Mouse (Mus musculus): ENCODE data around the gene Gnaz. TPM values are rescaled to one million over a fixed set of nuclear protein-coding genes. Genes with fewer than 3 reads are reported as not detected.

Gnaz gene
- polyA plus RNA-seq, 1 experiment = 5.3 TPM

DNA sequence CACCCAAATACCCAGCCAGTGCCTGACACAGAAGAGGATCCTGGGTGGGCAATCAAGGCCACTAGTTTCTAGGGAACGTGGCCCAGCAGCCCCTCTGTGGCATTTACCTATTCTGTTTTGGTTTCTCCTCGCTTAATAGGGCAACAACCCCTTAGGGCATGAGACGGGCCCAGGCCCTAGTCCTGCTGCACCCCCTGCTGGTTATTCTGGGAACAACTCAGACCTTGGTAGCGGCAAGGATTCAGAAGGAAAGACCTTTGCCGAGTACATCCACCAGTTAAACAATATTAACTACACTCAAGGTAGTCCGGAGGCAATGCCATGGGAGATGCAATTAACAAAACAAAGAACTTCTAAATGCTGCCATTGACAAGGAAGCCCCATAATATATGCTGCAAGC, 54.2 kb downstream of the Gnaz start:
- peak; percentile 7 to 46 for DNase-seq (ENCODE audit: low read depth in 1 of 2, low spot score in 2 of 2)
- no peaks in the 10 kb centered on the region for H3K4me1 ChIP-seq (ENCODE audit: control insufficient read depth, insufficient read depth, insufficient read length)

GRCm38 (mm10) chr10:75026491-75026890, 59.5 kb downstream of the Gnaz start:
- Histone ChIP-seq H3K36me3 (ENCODE audit: control insufficient read depth, insufficient read depth, low read length) (no peaks in the 10 kb centered on the region), H3K4me3 (ENCODE audit: extremely low read depth, insufficient read depth, insufficient read length) (no peak overlapping the region), H3K27me3 (ENCODE audit: control insufficient read depth, insufficient read depth, low read length) (no peaks in the 10 kb centered on the region), H3K27ac (ENCODE audit: insufficient read depth, low read length) (no peak overlapping the region), H3K4me1 (ENCODE audit: control insufficient read depth, insufficient read depth, insufficient read length) (no peaks in the 10 kb centered on the region)
- TF ChIP-seq CTCF (IDR thresholded peaks at IDR 0.05; ENCODE audit: extremely low read depth, insufficient read depth, insufficient read length, insufficient replicate concordance) (no peak), POLR2A (IDR thresholded peaks at IDR 0.05; ENCODE audit: low read depth, low read length) (no peak)
- DNase-seq (ENCODE audit: low read depth in 1 of 2, low spot score in 2 of 2) = no peak
- WGBS = 83% methylated on average over 8 of the region's 8 CpGs

More for the DNA sequence above, 54.2 kb downstream of the Gnaz start:
- TF ChIP-seq POLR2A (IDR thresholded peaks at IDR 0.05; ENCODE audit: low read depth, low read length) (no peak), CTCF (IDR thresholded peaks at IDR 0.05; ENCODE audit: extremely low read depth, insufficient read depth, insufficient read length, insufficient replicate concordance) (peak; percentile 73; the same call in 1 of the 2 replicates)
- no peaks in the 10 kb centered on the region for H3K27me3 ChIP-seq (ENCODE audit: control insufficient read depth, insufficient read depth, low read length)
- no peak overlapping the region for H3K27ac ChIP-seq (ENCODE audit: insufficient read depth, low read length)
- H3K4me3 ChIP-seq (ENCODE audit: extremely low read depth, insufficient read depth, insufficient read length) = no peak overlapping the region
- H3K36me3 ChIP-seq (ENCODE audit: control insufficient read depth, insufficient read depth, low read length) = no peaks in the 10 kb centered on the region
- 6% methylated on average over 6 of the region's 6 CpGs for WGBS

- no peak for DNase-seq (ENCODE audit: low read depth in 1 of 2, low spot score in 2 of 2)
- Histone ChIP-seq H3K27ac (ENCODE audit: insufficient read depth, low read length) (no peak overlapping the region), H3K27me3 (ENCODE audit: control insufficient read depth, insufficient read depth, low read length) (no peaks in the 10 kb centered on the region), H3K4me1 (ENCODE audit: control insufficient read depth, insufficient read depth, insufficient read length) (no peaks in the 10 kb centered on the region), H3K36me3 (ENCODE audit: control insufficient read depth, insufficient read depth, low read length) (no peaks in the 10 kb centered on the region), H3K4me3 (ENCODE audit: extremely low read depth, insufficient read depth, insufficient read length) (no peak overlapping the region)
- TF ChIP-seq POLR2A (IDR thresholded peaks at IDR 0.05; ENCODE audit: low read depth, low read length) = no peak
- no peak for TF ChIP-seq CTCF (IDR thresholded peaks at IDR 0.05; ENCODE audit: extremely low read depth, insufficient read depth, insufficient read length, insufficient replicate concordance)
- WGBS = 82% methylated on average over 8 of the region's 8 CpGs
These were observed 61.8 kb downstream of the Gnaz start for GRCm38 (mm10) chr10:75028743-75029142.

GRCm38 (mm10) chr10:75029677-75030076, 62.7 kb downstream of the Gnaz start:
- H3K4me1 ChIP-seq (ENCODE audit: control insufficient read depth, insufficient read depth, insufficient read length) = no peaks in the 10 kb centered on the region
- no peak for DNase-seq (ENCODE audit: low read depth in 1 of 2, low spot score in 2 of 2)

GRCm38 (mm10) chr10:75030234-75030633, 63.3 kb downstream of the Gnaz start:
- H3K36me3 ChIP-seq (ENCODE audit: control insufficient read depth, insufficient read depth, low read length) = no peaks in the 10 kb centered on the region
- WGBS = 76% methylated on average over 3 of the region's 3 CpGs
- no peak overlapping the region for H3K4me3 ChIP-seq (ENCODE audit: extremely low read depth, insufficient read depth, insufficient read length)
- H3K4me1 ChIP-seq (ENCODE audit: control insufficient read depth, insufficient read depth, insufficient read length) = no peaks in the 10 kb centered on the region
- TF ChIP-seq POLR2A (IDR thresholded peaks at IDR 0.05; ENCODE audit: low read depth, low read length) = no peak
- no peak for TF ChIP-seq CTCF (IDR thresholded peaks at IDR 0.05; ENCODE audit: extremely low read depth, insufficient read depth, insufficient read length, insufficient replicate concordance)
- no peak for DNase-seq (ENCODE audit: low read depth in 1 of 2, low spot score in 2 of 2)
- H3K27ac ChIP-seq (ENCODE audit: insufficient read depth, low read length) = no peak overlapping the region
- H3K27me3 ChIP-seq (ENCODE audit: control insufficient read depth, insufficient read depth, low read length) = no peaks in the 10 kb centered on the region

More at GRCm38 (mm10) chr10:75029677-75030076, 62.7 kb downstream of the Gnaz start:
- Histone ChIP-seq H3K4me3 (ENCODE audit: extremely low read depth, insufficient read depth, insufficient read length) (no peak overlapping the region), H3K27ac (ENCODE audit: insufficient read depth, low read length) (no peak overlapping the region), H3K27me3 (ENCODE audit: control insufficient read depth, insufficient read depth, low read length) (no peaks in the 10 kb centered on the region), H3K36me3 (ENCODE audit: control insufficient read depth, insufficient read depth, low read length) (no peaks in the 10 kb centered on the region)
- 91% methylated on average over 3 of the region's 3 CpGs for WGBS
- TF ChIP-seq POLR2A (IDR thresholded peaks at IDR 0.05; ENCODE audit: low read depth, low read length) = no peak
- TF ChIP-seq CTCF (IDR thresholded peaks at IDR 0.05; ENCODE audit: extremely low read depth, insufficient read depth, insufficient read length, insufficient replicate concordance) = no peak

DNA sequence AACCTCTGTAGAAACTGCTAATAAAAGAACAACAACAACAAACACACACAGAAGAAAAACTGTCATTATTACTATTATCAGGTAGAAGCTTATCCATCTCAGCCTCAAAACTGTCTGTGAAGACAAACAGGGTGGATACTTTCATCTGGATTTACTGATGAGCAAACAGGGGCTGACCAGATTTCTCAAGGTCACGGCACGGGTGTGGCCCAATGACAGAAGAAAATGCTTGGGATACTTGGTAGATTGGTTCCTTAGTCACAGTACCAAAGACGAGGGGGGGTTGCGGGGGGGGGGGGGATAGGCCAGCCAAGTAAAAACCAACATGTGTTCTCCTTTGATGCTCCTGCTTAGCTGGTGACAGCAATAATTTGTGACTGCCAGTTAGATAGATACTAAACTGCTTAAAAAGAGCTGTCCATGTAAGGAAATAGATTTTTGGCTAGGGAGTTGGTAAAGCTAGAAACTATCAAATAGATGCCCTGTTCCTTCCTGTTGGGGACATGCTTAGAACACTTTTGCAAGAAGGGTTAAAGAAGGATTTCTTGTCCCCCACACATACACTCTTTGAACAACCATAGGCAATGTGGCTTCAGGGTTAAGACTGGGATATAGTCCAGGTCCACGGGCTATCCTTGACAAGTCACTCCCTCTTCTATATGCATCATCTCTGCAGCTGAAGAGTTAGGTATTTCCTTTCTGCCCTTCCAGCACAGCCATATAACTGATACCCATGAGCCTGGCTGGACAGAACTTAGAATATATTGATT, 64.6 kb downstream of the Gnaz start:
- no peak overlapping the region for H3K4me3 ChIP-seq (ENCODE audit: extremely low read depth, insufficient read depth, insufficient read length)
- H3K36me3 ChIP-seq (ENCODE audit: control insufficient read depth, insufficient read depth, low read length) = no peaks in the 10 kb centered on the region
- no peaks in the 10 kb centered on the region for H3K4me1 ChIP-seq (ENCODE audit: control insufficient read depth, insufficient read depth, insufficient read length)
- WGBS = 79% methylated on average over 5 of the region's 5 CpGs
- H3K27me3 ChIP-seq (ENCODE audit: control insufficient read depth, insufficient read depth, low read length) = no peaks in the 10 kb centered on the region
- no peak for TF ChIP-seq CTCF (IDR thresholded peaks at IDR 0.05; ENCODE audit: extremely low read depth, insufficient read depth, insufficient read length, insufficient replicate concordance)
- no peak for TF ChIP-seq POLR2A (IDR thresholded peaks at IDR 0.05; ENCODE audit: low read depth, low read length)
- no peak for DNase-seq (ENCODE audit: low read depth in 1 of 2, low spot score in 2 of 2)
- H3K27ac ChIP-seq (ENCODE audit: insufficient read depth, low read length) = no peak overlapping the region

GRCm38 (mm10) chr10:75032395-75032794, 65.4 kb downstream of the Gnaz start, which contains the start of gene Rsph14:
Gene Rsph14, minus strand, starts transcription at chr10:75032586.
- TF ChIP-seq CTCF (IDR thresholded peaks at IDR 0.05; ENCODE audit: extremely low read depth, insufficient read depth, insufficient read length, insufficient replicate concordance) (no peak), POLR2A (IDR thresholded peaks at IDR 0.05; ENCODE audit: low read depth, low read length) (no peak)
- 32% methylated on average over 10 of the region's 10 CpGs for WGBS
- Histone ChIP-seq H3K4me3 (ENCODE audit: extremely low read depth, insufficient read depth, insufficient read length) (no peak within 1 kb of the TSS), H3K4me1 (ENCODE audit: control insufficient read depth, insufficient read depth, insufficient read length) (peaks cover 4% of the 10 kb centered on the region; the same call in 1 of the 2 replicates), H3K27ac (ENCODE audit: insufficient read depth, low read length) (no peak within 1 kb of the TSS), H3K27me3 (ENCODE audit: control insufficient read depth, insufficient read depth, low read length) (no peaks in the 10 kb centered on the region), H3K36me3 (ENCODE audit: control insufficient read depth, insufficient read depth, low read length) (no peaks in the 10 kb centered on the region)
- DNase-seq (ENCODE audit: low read depth in 1 of 2, low spot score in 2 of 2) = peak; percentile 36 to 66
